Mouse (Mus musculus): ENCODE measurements around the gene Fars2.

Gene Fars2

GRCm38 (mm10) chr13:36735901-36736618 lies 618.8 kb downstream of the Fars2 start:
- DNase-seq, result no peak

- DNase-seq, result no peak
Measured at GRCm38 (mm10) chr13:36736619-36736996, 619.4 kb downstream of the Fars2 start.

GRCm38 (mm10) chr13:36750056-36750455 lies 632.8 kb downstream of the Fars2 start:
- DNase-seq, result no peak

GRCm38 (mm10) chr13:36751861-36752260 lies 634.6 kb downstream of the Fars2 start:
- DNase-seq, result no peak

GRCm38 (mm10) chr13:36766801-36767200 lies 649.6 kb downstream of the Fars2 start:
- DNase-seq, result no peak

Measured in kidney, postnatal 14 days (tissue).